Mouse (Mus musculus): ENCODE data around the gene Nol9.

Nol9 gene

GRCm38 (mm10) chr4:152087211-152088081 lies 48.3 kb downstream of the Nol9 start:
- DNase-seq (ENCODE audit: extremely low spot score, low read depth, low spot score) = no peak

- DNase-seq (ENCODE audit: extremely low spot score, low read depth, low spot score) = no peak
Observed at GRCm38 (mm10) chr4:152088133-152088532, 49.0 kb downstream of the Nol9 start.

GRCm38 (mm10) chr4:152088556-152089120 lies 49.5 kb downstream of the Nol9 start:
- no peak for DNase-seq (ENCODE audit: extremely low spot score, low read depth, low spot score)

GRCm38 (mm10) chr4:152090191-152090590 lies 51.1 kb downstream of the Nol9 start:
- no peak for DNase-seq (ENCODE audit: extremely low spot score, low read depth, low spot score)

- DNase-seq (ENCODE audit: extremely low spot score, low read depth, low spot score) = no peak
Observed at GRCm38 (mm10) chr4:152092751-152093293, 53.7 kb downstream of the Nol9 start.

- DNase-seq (ENCODE audit: extremely low spot score, low read depth, low spot score) = no peak
Observed at GRCm38 (mm10) chr4:152094233-152094632, 55.1 kb downstream of the Nol9 start.

GRCm38 (mm10) chr4:152095937-152096910 lies 57.1 kb downstream of the Nol9 start:
- DNase-seq (ENCODE audit: extremely low spot score, low read depth, low spot score) = no peak

- DNase-seq (ENCODE audit: extremely low spot score, low read depth, low spot score) = no peak
Observed at GRCm38 (mm10) chr4:152096927-152097326, 57.8 kb downstream of the Nol9 start.

- no peak for DNase-seq (ENCODE audit: extremely low spot score, low read depth, low spot score)
Observed at GRCm38 (mm10) chr4:152097911-152098799, 59.0 kb downstream of the Nol9 start.

- no peak for DNase-seq (ENCODE audit: extremely low spot score, low read depth, low spot score)
Observed at GRCm38 (mm10) chr4:152100541-152100940, 61.4 kb downstream of the Nol9 start.

- DNase-seq (ENCODE audit: extremely low spot score, low read depth, low spot score) = no peak
Observed at GRCm38 (mm10) chr4:152101081-152101653, 62.0 kb downstream of the Nol9 start.

- no peak for DNase-seq (ENCODE audit: extremely low spot score, low read depth, low spot score)
Observed at GRCm38 (mm10) chr4:152101921-152102320, 62.8 kb downstream of the Nol9 start.

GRCm38 (mm10) chr4:152103025-152103424 lies 63.9 kb downstream of the Nol9 start:
- no peak for DNase-seq (ENCODE audit: extremely low spot score, low read depth, low spot score)

- DNase-seq (ENCODE audit: extremely low spot score, low read depth, low spot score) = no peak
Observed at GRCm38 (mm10) chr4:152106746-152107145, 67.6 kb downstream of the Nol9 start.

GRCm38 (mm10) chr4:152107493-152107892 lies 68.4 kb downstream of the Nol9 start:
- DNase-seq (ENCODE audit: extremely low spot score, low read depth, low spot score) = no peak

- peak; percentile 54 for DNase-seq (ENCODE audit: extremely low spot score, low read depth, low spot score)
Observed at GRCm38 (mm10) chr4:152107971-152108509, 68.9 kb downstream of the Nol9 start.

GRCm38 (mm10) chr4:152108673-152109072 lies 69.6 kb downstream of the Nol9 start:
- no peak for DNase-seq (ENCODE audit: extremely low spot score, low read depth, low spot score)

GRCm38 (mm10) chr4:152109509-152109908 lies 70.4 kb downstream of the Nol9 start:
- no peak for DNase-seq (ENCODE audit: extremely low spot score, low read depth, low spot score)

- DNase-seq (ENCODE audit: extremely low spot score, low read depth, low spot score) = no peak
Observed at GRCm38 (mm10) chr4:152110689-152111088, 71.6 kb downstream of the Nol9 start.
